16 mouse cellular contexts compared by ENCODE assay signal in genomic region chr9:96832516-96832915, GRCm38 (mm10). TPM values are rescaled to one million over a fixed set of nuclear protein-coding genes. Genes with fewer than 3 reads are reported as not detected.
DNase-seq lines count a peak whose midpoint lies in the region; ATAC-seq lines count a peak whose summit lies in the region.
"Had no signal": no experiment of that assay in that cellular context is flagged by ENCODE, and none has a peak within 500 bp of the region (broad histone marks: within the 10 kb centered on the region; RNA-seq: fewer than 3 reads in every experiment).

No protein-coding gene starts in this region.

- H3K27me3 ChIP-seq in hindbrain, embryonic 12.5 days, result no peaks in the 10 kb centered on the region
- H3K27me3 ChIP-seq in hindbrain, embryonic 16.5 days (replicated peaks; ENCODE audit: control insufficient read depth, insufficient read depth, low read length), result no peaks in the 10 kb centered on the region
- 0 out of 2 replicates have a peak, but pooled peaks cover 4% of the 10 kb centered on the region for H3K27me3 ChIP-seq in embryonic facial prominence, embryonic 13.5 days
- H3K27me3 ChIP-seq in limb, embryonic 11.5 days (ENCODE audit: control insufficient read depth, insufficient read depth, low read length), result no peaks in the 10 kb centered on the region

- 87% methylated on average over 4 of the region's 4 CpGs for WGBS in hindbrain, embryonic 12.5 days
- 84% methylated on average over 4 of the region's 4 CpGs for WGBS in hindbrain, embryonic 16.5 days
- 55% methylated on average over 4 of the region's 4 CpGs for WGBS in embryonic facial prominence, embryonic 13.5 days
- 68% methylated on average over 4 of the region's 4 CpGs for WGBS in limb, embryonic 11.5 days

- peaks cover 9% of the 10 kb centered on the region for H3K36me3 ChIP-seq in hindbrain, embryonic 12.5 days
- H3K36me3 ChIP-seq in hindbrain, embryonic 16.5 days (ENCODE audit: control insufficient read depth, insufficient read depth, low read length), result no peaks in the 10 kb centered on the region
- H3K36me3 ChIP-seq in embryonic facial prominence, embryonic 13.5 days, result peaks cover 4% of the 10 kb centered on the region; the same call in 1 of the 2 replicates
- H3K36me3 ChIP-seq in limb, embryonic 11.5 days (ENCODE audit: control insufficient read depth, insufficient read depth, low read length), result no peaks in the 10 kb centered on the region

- no peak for ATAC-seq in hindbrain, embryonic 12.5 days (ENCODE audit: low FRiP score)
- no peak for ATAC-seq in hindbrain, embryonic 16.5 days
- ATAC-seq in embryonic facial prominence, embryonic 13.5 days (ENCODE audit: insufficient number of reproducible peaks, insufficient read depth, low FRiP score, low TSS enrichment, low read depth), result no peak
- ATAC-seq in limb, embryonic 11.5 days (ENCODE audit: insufficient number of reproducible peaks, low FRiP score, low TSS enrichment, low read depth), result no peak
- ATAC-seq: forebrain, embryonic 16.5 days; inflammation-experienced regulatory T-cells, adult 6 months had no signal

- H3K4me3 ChIP-seq in hindbrain, embryonic 12.5 days, result no peak overlapping the region
- no peak overlapping the region for H3K4me3 ChIP-seq in hindbrain, embryonic 16.5 days (ENCODE audit: low read length)
- no peak overlapping the region for H3K4me3 ChIP-seq in embryonic facial prominence, embryonic 13.5 days
- no peak overlapping the region for H3K4me3 ChIP-seq in limb, embryonic 11.5 days (ENCODE audit: low read depth, low read length)
- H3K4me3 ChIP-seq: erythroblast, embryonic 14.5 days; left cerebral cortex, adult 2 months had no signal

- H3K27ac ChIP-seq in hindbrain, embryonic 12.5 days, result peak overlapping the region; percentile 26; the same call in 1 of the 2 replicates
- no peak overlapping the region for H3K27ac ChIP-seq in hindbrain, embryonic 16.5 days (ENCODE audit: low read depth, low read length)
- peak overlapping the region; percentile 60 for H3K27ac ChIP-seq in embryonic facial prominence, embryonic 13.5 days
- no peak overlapping the region for H3K27ac ChIP-seq in limb, embryonic 11.5 days (replicated peaks; ENCODE audit: low read depth, low read length)
- H3K27ac ChIP-seq: left cerebral cortex, adult 2 months; macrophage had no signal

- H3K9me3 ChIP-seq in hindbrain, embryonic 12.5 days (replicated peaks), result no peaks in the 10 kb centered on the region
- H3K9me3 ChIP-seq in hindbrain, embryonic 16.5 days (ENCODE audit: control insufficient read depth, low read length), result no peaks in the 10 kb centered on the region
- no peaks in the 10 kb centered on the region for H3K9me3 ChIP-seq in embryonic facial prominence, embryonic 13.5 days
- no peaks in the 10 kb centered on the region for H3K9me3 ChIP-seq in limb, embryonic 11.5 days (ENCODE audit: control insufficient read depth, low read length)

- H3K9ac ChIP-seq in hindbrain, embryonic 12.5 days, result no peak overlapping the region
- no peak overlapping the region for H3K9ac ChIP-seq in hindbrain, embryonic 16.5 days (ENCODE audit: low read depth, low read length)
- 0 out of 2 replicates have a peak overlapping the region, but pooled peaks have one; percentile 27 for H3K9ac ChIP-seq in embryonic facial prominence, embryonic 13.5 days
- peak overlapping the region; percentile 3; the same call in 1 of the 2 replicates for H3K9ac ChIP-seq in limb, embryonic 11.5 days (ENCODE audit: low read length)

- no peak overlapping the region for H3K4me2 ChIP-seq in hindbrain, embryonic 12.5 days (replicated peaks)
- no peak overlapping the region for H3K4me2 ChIP-seq in hindbrain, embryonic 16.5 days (ENCODE audit: low read length)
- H3K4me2 ChIP-seq in embryonic facial prominence, embryonic 13.5 days, result no peak overlapping the region
- H3K4me2 ChIP-seq in limb, embryonic 11.5 days (ENCODE audit: low read depth, severe bottlenecking), result no peak overlapping the region

- DNase-seq in cerebellum, adult 9-11 months, result peak; percentile 30
- DNase-seq in cerebellum, postnatal 25 days, result no peak
- no peak for DNase-seq in limb, embryonic 11.5 days (ENCODE audit: low spot score)
- no peak for DNase-seq in thymus, postnatal 25 days
- no peak for DNase-seq in lung, postnatal 4 days
- DNase-seq: lung, adult 2 months; right cerebral cortex, adult 18-20 months; thymus, postnatal 14 days had no signal

- H3K4me1 ChIP-seq in hindbrain, embryonic 12.5 days, result peaks cover 30% of the 10 kb centered on the region
- peaks cover 19% of the 10 kb centered on the region for H3K4me1 ChIP-seq in hindbrain, embryonic 16.5 days (ENCODE audit: control insufficient read depth, insufficient read depth, low read depth, low read length)
- H3K4me1 ChIP-seq in embryonic facial prominence, embryonic 13.5 days, result peaks cover 29% of the 10 kb centered on the region
- H3K4me1 ChIP-seq in limb, embryonic 11.5 days (ENCODE audit: control insufficient read depth, insufficient read depth, low read length), result peaks cover 10% of the 10 kb centered on the region

RNA-seq across cellular contexts. Expression of gene Pxylp1, which starts 60.0 kb away (rescaled TPM):
- polyA plus RNA-seq in hindbrain, embryonic 12.5 days (2016; fragmentation: Nextera tagmentation; extraction: Ambion mirVana), result 56.9 and 59.9 TPM in 2 replicates
- polyA plus RNA-seq in hindbrain, embryonic 16.5 days (2015; fragmentation: Nextera tagmentation; extraction: Ambion mirVana), result 30.7 and 37.6 TPM in 2 replicates
- 29.1 and 33.7 TPM in 2 replicates for polyA plus RNA-seq in embryonic facial prominence, embryonic 13.5 days (2015; fragmentation: Nextera tagmentation; extraction: Ambion mirVana)
- polyA plus RNA-seq in limb, embryonic 11.5 days (2014; fragmentation: Nextera tagmentation; extraction: Ambion mirVana), result 15.5 and 15.9 TPM in 2 replicates

Comparison
In these comparisons a context has a peak if more than half of its experiments do, and no peak if none do; other contexts are left out.
1. H3K27ac ChIP-seq: peak in hindbrain, embryonic 12.5 days (single experiment) and embryonic facial prominence, embryonic 13.5 days (single experiment); none in hindbrain, embryonic 16.5 days (single experiment) and limb, embryonic 11.5 days (single experiment).
2. H3K9ac ChIP-seq: peak in embryonic facial prominence, embryonic 13.5 days (single experiment) and limb, embryonic 11.5 days (single experiment); none in hindbrain, embryonic 12.5 days (single experiment) and hindbrain, embryonic 16.5 days (single experiment).